Mouse (Mus musculus) heart, adult 2 months (tissue): Measurements from ENCODE around the gene Rapgefl1.

Experiments
- CTCF ChIP-seq: fragments of 200-600 bp; IDR thresholded peaks from 2 replicates; pipeline ENCODE4 v1.8.1; 2022; ENCODE audit warnings: antibody characterized with exemption, mild to moderate bottlenecking, moderate library complexity
- EP300 ChIP-seq: fragments of 200-500 bp; IDR thresholded peaks from 2 replicates; pipeline ENCODE4 v1.6.1; 2011; ENCODE audit warnings: low read depth, low read length, control low read depth; ENCODE audit not compliant: insufficient read depth

DNA sequence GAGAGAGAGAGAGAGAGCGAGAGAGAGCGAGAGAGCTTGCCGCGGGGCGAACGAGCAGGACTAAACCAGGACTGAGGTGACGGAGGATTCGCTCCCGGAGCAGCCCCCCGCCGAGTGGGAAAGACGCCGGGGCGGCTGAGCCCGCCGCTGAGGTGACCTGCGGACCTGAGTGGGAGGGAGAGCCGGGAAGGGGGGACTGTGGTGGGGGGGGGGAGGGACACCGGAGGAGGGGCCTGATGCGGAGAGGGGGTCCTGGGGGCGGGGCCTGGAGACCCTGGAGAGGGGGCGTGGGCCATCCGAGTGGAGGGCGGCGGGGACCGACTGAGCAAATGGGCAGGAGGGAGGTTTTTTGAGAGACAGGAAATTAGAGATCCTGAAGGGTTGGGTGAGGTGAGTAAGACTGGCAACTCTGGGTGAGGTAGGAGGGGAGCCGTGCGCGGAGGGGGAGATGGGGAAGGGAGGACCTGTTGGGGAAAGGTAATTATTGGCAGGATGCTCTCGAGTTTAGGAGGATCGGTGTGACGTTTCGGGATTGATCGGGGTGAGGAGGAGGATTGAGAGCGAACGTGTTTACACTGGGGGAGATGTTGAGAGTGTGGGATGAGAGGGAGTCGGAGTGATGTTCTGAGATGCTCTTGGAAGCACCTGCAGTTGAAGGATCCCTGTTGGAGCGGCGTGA lies 27.3 kb downstream of the Rapgefl1 start:
- TF ChIP-seq EP300 (peak; percentile 3; the same call in 1 of the 2 replicates), CTCF (no peak)
